Mouse (Mus musculus) retina, embryonic 14.5 days (tissue): ENCODE results near the gene Frs3.
"Not testable (repeated sequence)": the region's sequence is repeated elsewhere in the genome, so short reads cannot be mapped to it uniquely, and the experiment has no call there.

Source experiments
- DNase-seq: peaks from one replicate; pipeline ENCODE4 v3.0.0-alpha.2; 2015; ENCODE audit warnings: low spot score

Gene Frs3

DNA sequence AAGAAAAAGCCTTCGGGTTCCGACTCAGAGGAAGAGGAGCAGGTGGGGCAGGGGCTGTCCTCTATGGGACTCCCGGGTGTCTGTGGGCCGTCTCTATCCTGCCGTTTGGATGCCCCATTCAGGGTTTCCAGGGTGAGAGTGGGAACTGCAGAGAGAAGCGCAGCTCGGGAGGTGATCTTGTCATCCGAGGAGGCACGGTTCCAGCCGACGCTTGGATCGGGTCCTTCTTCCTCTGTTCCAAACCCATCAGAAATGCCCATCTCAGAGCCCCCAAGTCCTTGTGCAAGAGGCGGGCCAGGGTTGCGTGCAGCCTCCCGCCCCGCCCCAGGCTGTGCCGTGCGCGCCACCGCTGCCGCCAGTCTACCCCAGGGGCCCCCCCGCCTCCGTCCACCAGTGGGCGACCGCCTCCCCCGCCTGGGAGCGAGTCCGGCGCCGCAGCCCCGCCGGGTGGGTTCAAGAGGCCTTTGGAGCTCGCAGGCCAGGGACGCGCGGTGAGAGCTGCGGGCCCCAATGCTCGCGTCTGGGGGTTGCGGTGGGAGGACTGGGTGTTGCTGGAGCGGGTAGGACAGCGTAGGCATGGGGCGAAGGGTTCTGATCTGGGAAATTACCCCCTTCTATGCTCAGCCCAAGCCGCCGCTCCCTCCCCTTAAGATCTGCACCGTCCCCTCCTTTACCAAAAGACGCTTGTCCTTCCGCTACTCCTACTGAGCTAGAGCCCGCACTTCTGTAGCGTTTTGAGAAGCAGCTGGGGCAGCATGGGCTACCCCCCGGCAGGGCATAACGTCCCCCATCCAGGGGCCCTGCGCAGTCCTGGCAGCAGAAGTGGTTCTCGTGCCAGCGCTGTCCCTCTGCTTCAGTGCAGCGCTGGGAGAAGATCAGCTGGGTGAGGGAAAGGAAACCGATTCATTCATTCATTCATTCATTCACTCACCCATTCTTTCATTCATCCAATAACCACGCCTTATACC is at the start of gene Frs3:
Gene Frs3, plus strand, starts transcription at position 423 of the 968 bp plus-strand sequence.
- peak; percentile 67 for DNase-seq

DNA sequence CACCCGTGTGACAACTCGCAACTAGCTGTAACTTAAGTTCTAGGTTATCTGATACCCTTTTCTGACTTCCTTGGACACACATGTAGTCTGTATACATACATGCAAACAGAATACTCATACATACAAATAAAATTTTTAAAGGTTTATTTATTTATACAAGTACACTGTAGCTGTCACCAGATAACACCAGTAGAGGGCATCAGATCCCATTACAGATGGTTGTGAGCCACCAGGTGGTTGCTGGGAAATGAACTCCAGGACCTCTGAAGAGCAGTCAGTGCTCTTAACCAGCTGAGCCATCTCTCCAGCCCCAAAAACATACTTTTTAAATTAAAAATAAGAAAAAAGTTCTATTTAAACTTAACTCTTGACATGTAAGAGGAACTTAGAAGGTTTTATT is 45.8 kb upstream of the Frs3 start:
- no peak for DNase-seq

DNA sequence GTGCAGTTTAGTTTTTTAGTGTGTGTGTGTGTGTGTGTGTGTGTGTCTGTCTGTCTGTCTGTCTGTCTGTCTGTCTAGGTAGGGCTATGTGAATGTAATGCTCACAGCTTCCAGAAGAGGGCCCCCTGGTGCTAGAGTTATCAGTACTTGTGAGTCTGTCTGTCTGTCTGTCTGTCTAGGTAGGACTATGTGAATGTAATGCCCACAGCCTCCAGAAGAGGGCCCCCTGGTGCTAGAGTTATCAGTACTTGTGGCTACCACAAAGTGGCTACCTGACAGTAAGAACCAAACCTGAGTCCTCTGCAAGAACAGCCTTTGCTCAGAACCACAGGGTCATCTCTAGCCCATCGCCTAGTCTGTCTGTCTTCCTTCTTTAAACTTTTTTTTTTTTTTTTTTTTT is 42.1 kb upstream of the Frs3 start:
- peak; percentile 84 for DNase-seq

DNA sequence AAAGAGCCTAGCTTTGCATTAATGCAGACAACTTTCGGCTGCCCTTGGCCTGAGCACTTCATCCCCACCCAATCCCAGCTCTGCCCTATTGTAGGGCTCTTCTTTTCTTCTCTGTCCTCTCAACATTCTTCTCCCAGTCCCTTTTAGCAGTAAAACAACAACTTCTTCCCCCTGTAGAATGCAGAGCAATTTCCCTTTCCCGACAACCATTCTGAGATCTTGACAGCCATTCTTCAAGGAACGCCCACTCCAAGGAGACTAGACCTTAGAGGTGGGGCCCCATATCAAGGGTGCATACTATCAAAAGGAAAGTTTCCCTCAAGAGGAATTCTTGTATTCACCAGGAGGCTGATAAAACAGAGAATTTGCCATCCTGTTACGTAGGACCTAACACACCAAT is 39.9 kb upstream of the Frs3 start:
- no peak for DNase-seq

- no peak for DNase-seq
Measured at GRCm38 (mm10) chr17:47651953-47652352, 36.9 kb upstream of the Frs3 start.

DNA sequence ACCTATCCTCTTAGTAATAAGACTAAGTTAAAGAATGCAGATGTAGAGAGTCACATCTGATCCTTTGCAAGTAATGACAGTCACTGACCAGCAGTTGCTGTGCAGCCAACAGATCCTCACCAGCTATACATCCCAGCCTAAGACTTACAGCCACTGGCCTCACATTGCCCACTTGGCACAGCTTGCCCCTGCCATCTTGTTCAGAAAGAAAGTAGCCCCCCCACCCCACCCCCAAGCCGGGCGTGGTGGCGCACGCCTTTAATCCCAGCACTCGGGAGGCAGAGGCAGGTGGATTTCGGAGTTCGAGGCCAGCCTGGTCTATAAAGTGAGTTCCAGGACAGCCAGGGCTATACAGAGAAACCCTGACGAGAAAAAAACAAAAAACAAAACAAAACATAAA is 34.5 kb upstream of the Frs3 start:
- DNase-seq: not testable (repeated sequence)

DNA sequence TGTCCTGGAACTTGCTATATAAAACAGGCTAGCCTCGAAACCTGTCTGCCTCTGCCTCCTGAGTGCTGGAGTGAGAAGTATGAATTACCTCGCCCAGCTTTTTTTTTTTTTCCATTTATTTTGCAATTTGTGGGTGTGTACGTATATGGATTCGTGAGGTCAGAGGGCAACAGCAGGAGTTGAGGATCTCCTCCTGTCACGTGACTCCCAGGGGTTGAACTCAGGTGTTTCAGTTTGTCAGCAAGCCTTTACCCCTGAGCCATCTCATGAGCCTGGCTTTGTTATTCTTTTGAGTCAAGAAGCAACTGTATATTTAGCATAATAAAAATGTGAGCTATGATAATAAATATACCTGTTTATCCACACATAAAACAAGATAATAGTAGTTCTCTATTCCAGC is 33.1 kb upstream of the Frs3 start:
- no peak for DNase-seq

- no peak for DNase-seq
Measured at GRCm38 (mm10) chr17:47657901-47658300, 30.9 kb upstream of the Frs3 start.

DNA sequence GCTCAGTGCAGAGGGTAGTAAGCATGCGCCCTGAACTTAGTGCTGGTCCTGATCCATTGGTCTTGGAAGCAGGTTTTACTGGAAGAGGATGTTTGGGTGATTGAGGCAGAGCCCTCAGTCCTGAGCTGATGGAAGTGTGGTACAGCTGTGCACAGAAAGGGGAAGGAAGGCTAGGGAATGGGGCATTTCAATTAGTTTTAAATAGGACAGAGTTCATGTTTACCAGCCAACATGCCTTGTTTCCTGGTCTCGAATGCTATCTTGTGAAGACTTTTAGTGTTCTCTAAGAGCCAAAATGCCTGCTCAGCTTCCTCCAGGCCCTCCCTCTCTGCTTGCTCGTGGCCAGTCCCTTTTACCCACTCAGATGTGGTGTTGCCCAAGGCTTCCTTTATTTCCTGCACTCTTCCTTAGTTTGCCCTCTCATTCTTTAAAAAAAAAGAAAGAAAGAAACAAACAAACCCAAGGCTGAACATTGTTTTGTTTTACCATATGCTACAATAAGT is 30.0 kb upstream of the Frs3 start:
- no peak for DNase-seq

DNA sequence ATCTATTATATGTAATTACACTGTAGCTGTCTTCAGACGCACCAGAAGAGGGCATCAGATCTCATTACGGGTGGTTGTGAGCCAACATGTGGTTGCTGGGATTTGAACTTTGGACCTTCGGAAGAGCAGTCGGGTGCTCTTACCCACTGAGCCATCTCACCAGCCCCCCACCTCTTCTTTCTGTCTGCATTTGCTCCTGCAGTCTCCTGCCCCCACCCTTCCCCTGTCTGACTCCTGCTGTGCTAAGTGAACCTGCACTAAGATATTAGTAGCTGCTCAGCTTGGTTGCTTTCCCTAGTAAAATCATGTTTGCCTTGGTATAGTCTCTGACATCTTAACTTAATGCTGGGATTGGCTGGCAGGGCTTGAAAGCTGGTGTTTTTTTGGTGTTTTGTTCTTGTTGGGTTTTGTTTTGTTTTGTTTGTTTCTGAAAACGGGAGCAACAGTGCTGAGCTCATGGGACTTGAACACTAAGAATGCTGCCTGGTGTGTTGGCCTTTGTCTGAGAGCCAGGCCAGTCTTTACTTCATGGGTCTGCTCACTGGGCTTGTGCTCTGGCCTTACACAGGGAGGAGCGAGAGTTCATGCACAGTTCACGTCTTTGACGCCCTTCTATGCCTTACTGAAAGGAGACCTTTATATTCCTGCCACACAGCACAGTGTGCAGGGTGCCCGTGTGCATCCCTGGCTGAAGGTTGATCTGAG is 25.7 kb upstream of the Frs3 start:
- DNase-seq: peak; percentile 78

- no peak for DNase-seq
Measured at GRCm38 (mm10) chr17:47664474-47664873, 24.4 kb upstream of the Frs3 start.

DNA sequence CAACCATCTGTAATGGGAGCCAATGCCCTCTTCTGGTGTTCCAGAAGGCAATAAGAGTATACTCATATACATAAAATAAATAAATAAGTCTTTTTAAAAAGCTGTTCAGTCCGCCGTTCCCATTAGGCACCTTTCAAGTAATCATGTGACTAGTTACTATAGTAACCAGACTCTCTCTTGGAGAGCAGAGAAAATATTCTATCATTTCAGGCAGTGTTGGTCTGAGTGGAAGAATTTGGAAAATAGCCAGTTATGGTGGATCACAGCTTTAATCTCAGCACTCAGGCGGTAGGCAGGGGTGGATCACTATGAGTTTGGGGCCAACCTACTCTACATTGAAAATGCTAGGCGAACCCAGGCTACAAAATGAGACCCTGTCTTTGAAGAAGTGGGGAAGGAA is 19.7 kb upstream of the Frs3 start:
- no peak for DNase-seq

GRCm38 (mm10) chr17:47671988-47672310 is 16.9 kb upstream of the Frs3 start:
- no peak for DNase-seq

DNA sequence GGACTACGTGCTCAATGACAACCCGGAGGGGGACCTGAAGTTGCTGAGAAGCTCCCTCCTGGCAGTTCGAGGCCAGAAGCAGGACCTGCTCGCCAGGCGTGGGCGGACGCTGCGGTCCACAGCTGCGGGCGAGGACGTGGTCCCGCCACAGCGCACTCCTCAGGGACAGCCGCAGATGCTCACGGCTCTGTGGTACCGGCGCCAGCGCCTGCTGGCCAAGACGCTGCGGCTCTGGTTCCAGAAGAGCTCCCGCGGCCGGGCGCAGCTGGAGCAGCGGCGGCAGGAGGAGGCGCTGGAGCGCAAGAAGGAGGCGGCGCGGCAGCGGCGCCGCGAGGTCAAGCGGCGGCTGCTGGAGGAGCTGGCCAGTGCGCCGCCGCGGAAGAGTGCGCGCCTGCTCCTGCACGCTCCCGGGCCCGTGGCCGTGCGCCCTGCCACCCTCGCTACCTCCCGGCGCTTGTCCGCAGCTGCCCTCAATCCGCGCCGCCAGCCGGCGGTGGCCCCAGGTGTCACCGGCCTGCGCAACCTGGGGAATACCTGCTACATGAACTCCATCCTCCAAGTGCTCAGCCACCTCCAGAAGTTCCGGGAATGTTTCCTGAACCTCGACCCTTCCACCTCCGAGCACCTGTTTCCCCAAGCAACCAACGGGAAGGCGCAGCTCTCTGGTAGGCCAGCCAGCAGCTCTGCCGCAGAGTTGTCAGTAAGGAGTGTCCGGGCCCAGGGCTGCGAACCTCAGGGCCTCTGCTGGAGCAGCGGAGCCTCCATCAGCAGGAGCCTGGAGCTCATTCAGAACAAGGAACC is 16.3 kb upstream of the Frs3 start:
- DNase-seq: peak; percentile 78

DNA sequence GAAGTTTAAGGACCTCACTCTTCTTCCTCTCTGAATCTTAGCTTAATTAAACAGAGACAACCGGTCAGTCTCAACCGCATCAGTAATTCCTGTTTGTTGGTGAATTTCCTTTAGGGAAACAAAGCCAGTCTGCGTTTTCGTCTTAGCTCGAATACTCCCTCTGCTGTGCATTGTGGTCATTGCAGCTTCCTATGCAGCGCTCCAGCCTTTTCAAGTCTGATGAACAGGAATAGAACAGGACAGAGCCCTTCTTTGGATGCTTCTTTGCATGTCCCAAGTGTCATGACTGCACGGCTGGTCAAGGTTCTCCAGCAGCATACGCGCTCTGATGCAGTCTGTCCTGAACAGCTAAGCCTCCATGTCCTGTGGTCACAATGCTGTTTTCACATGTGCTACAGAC is 12.2 kb upstream of the Frs3 start:
- peak; percentile 91 for DNase-seq

DNA sequence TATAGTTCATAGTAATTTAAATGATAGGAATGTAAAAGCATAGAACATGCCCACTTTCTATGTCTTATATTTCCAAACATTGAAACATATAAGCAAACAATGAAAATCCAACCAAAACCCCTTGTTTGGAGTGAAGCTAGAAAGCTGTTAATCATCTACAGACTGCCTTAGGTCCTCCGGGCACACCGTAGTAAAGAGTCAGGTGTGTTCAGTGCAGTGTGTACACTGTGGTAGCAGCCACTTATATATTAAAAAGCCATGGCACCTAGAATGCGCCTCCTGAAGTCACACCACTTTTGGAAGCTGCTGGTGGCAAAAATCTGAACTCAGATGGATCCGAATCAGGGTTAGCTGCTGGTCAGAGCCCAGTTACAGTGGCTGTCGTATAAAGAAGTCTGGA is 10.6 kb upstream of the Frs3 start:
- DNase-seq: no peak

DNA sequence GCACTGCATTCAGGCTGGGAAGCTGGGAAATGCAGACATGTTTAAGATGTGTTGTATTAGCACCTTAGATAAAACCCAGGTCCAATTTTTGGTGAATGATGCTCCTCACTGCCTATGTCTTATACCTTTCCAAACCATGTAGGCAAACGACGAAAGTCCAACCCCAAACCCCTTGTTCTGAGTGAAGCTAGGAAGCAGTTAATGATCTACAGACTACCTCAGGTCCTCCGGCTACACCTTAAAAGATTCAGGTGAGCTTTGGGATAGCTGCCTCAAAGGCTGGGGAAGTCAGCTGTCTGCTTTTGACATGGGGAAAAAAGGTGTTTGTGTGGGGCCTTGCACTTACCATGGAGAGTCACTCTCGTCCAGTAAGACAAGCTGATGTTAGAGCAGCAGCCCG is 10.1 kb upstream of the Frs3 start:
- DNase-seq: no peak

GRCm38 (mm10) chr17:47682836-47683235 is 6.0 kb upstream of the Frs3 start:
- DNase-seq: no peak

DNA sequence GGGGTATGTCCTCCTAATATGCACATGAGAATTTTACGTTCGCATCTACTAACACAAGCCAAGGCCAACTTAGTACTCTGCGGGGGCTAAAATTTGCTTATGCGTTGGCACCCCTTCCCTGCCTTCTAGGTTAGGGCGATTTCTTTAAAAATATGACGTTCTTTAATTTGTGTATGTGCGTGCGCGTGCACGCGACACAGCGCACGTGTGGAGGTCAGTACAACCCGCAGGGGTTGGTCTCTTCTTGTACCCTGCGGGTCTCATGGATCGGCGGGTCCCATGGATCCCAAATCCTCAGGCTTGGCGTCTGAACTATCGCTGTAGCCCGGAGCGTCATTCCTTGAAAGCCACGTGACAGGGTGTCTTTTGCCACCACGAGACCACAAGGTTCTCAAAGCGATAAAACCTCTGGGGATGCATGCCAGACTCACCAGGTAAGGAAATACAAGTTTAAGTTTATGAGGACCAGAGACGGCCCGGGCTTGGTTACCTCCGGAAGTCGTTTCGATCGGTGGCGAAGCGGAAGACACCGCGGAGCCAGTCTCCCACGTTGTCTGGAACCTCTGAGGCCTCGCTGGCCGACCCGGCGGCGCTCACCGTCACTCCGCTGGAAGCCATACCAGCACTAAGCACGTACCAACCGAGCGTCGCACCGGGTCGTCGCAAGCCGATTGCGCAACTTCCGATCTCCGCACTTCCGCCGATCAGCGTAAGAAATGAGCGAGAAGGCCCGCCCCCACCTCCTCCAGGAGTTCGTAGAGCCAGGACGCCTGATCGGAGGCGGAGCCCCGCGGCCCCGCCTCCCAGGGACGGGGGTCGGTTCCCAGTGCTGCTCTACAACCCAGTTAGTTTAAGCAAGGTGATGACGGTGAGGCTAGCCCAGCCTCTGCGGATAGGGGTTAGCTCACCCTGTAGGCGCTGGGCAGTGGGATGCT is 1.2 kb upstream of the Frs3 start:
- DNase-seq: peak; percentile 97

- DNase-seq: no peak
Measured at GRCm38 (mm10) chr17:47688344-47688607, 554 bp upstream of the Frs3 start, which contains the start of gene Tomm6. TSS of gene Tomm6 (minus strand) at chr17:47688386.

GRCm38 (mm10) chr17:47689894-47690293 is 1.1 kb downstream of the Frs3 start:
- DNase-seq: no peak
